Mouse (Mus musculus) cerebellum, adult 9-10 months (tissue): Measurements from ENCODE around the gene Ankrd55.
"Not testable (repeated sequence)": the region's sequence is repeated elsewhere in the genome, so short reads cannot be mapped to it uniquely, and the experiment has no call there.

ENCODE experiments used
- DNase-seq: peaks from one replicate; pipeline ENCODE4 v3.0.0; 2022

Gene Ankrd55

GRCm38 (mm10) chr13:112294446-112294845, 6.2 kb downstream of the Ankrd55 start:
- DNase-seq = no peak

GRCm38 (mm10) chr13:112297781-112298180, 9.5 kb downstream of the Ankrd55 start:
- no peak for DNase-seq

GRCm38 (mm10) chr13:112303429-112303828, 15.2 kb downstream of the Ankrd55 start:
- DNase-seq = no peak

GRCm38 (mm10) chr13:112308672-112309071, 20.4 kb downstream of the Ankrd55 start:
- no peak for DNase-seq

- DNase-seq = not testable (repeated sequence)
These were observed 23.4 kb downstream of the Ankrd55 start for GRCm38 (mm10) chr13:112311611-112312010.

GRCm38 (mm10) chr13:112315442-112315841, 27.2 kb downstream of the Ankrd55 start:
- no peak for DNase-seq

GRCm38 (mm10) chr13:112316622-112317482, 28.6 kb downstream of the Ankrd55 start:
- no peak for DNase-seq

GRCm38 (mm10) chr13:112318124-112318523, 29.9 kb downstream of the Ankrd55 start:
- DNase-seq = no peak

- no peak for DNase-seq
These were observed 35.5 kb downstream of the Ankrd55 start for GRCm38 (mm10) chr13:112323591-112324266.

- DNase-seq = no peak
These were observed 36.9 kb downstream of the Ankrd55 start for GRCm38 (mm10) chr13:112325126-112325525.

GRCm38 (mm10) chr13:112326403-112326802, 38.2 kb downstream of the Ankrd55 start:
- DNase-seq = no peak

- no peak for DNase-seq
These were observed 38.7 kb downstream of the Ankrd55 start for GRCm38 (mm10) chr13:112326977-112327376.

GRCm38 (mm10) chr13:112327511-112327910, 39.3 kb downstream of the Ankrd55 start:
- DNase-seq = no peak

GRCm38 (mm10) chr13:112330257-112330656, 42.0 kb downstream of the Ankrd55 start:
- DNase-seq = no peak

- peak; percentile 6 for DNase-seq
These were observed 42.8 kb downstream of the Ankrd55 start for GRCm38 (mm10) chr13:112330919-112331681.

GRCm38 (mm10) chr13:112331682-112332061, 43.4 kb downstream of the Ankrd55 start:
- no peak for DNase-seq

- no peak for DNase-seq
These were observed 47.3 kb downstream of the Ankrd55 start for GRCm38 (mm10) chr13:112335531-112335930.

- no peak for DNase-seq
These were observed 48.9 kb downstream of the Ankrd55 start for GRCm38 (mm10) chr13:112337146-112337545.

GRCm38 (mm10) chr13:112340205-112340604, 52.0 kb downstream of the Ankrd55 start:
- DNase-seq = no peak

- no peak for DNase-seq
These were observed 52.5 kb downstream of the Ankrd55 start for GRCm38 (mm10) chr13:112340761-112341160.

- no peak for DNase-seq
These were observed 54.8 kb downstream of the Ankrd55 start for GRCm38 (mm10) chr13:112342971-112343627.

- no peak for DNase-seq
These were observed 55.4 kb downstream of the Ankrd55 start for GRCm38 (mm10) chr13:112343628-112344009.
